Mouse (Mus musculus) heart, embryonic 12.5 days (tissue): Measurements from ENCODE around the gene Timm8a2. TPM values are rescaled to one million over a fixed set of nuclear protein-coding genes. Genes with fewer than 3 reads are reported as not detected.

Experiments
- ATAC-seq: fragments of 200-750 bp; cut with Nextera tagmentation; 2 replicates; pipeline ENCODE4 v1.8.0; 2017; ENCODE audit warnings: moderate TSS enrichment, moderate library complexity; ENCODE audit not compliant: insufficient number of reproducible peaks, low FRiP score
- H3K27ac ChIP-seq: fragments of 300-500 bp; sonication (generic); 2 replicates; pipeline ENCODE4 v1.5.1; 2016; ENCODE audit warnings: mild to moderate bottlenecking, moderate library complexity; ENCODE audit not compliant: poor library complexity, severe bottlenecking
- H3K27me3 ChIP-seq: fragments of 300-500 bp; sonication (generic); replicated peaks from 2 replicates; pipeline ENCODE4 v1.6.1; 2016; ENCODE audit warnings: mild to moderate bottlenecking, moderate library complexity
- H3K36me3 ChIP-seq: fragments of 300-500 bp; sonication (generic); 2 replicates; pipeline ENCODE4 v1.6.1; 2016; ENCODE audit warnings: mild to moderate bottlenecking, moderate library complexity
- H3K4me1 ChIP-seq: fragments of 300-500 bp; sonication (generic); replicated peaks from 2 replicates; pipeline ENCODE4 v1.6.1; 2016; ENCODE audit warnings: mild to moderate bottlenecking
- H3K4me2 ChIP-seq: fragments of 300-500 bp; sonication (generic); 2 replicates; pipeline ENCODE4 v1.6.1; 2016; ENCODE audit warnings: mild to moderate bottlenecking, moderate library complexity
- H3K4me3 ChIP-seq: fragments of 300-500 bp; sonication (generic); 2 replicates; pipeline ENCODE4 v1.5.1; 2016; ENCODE audit warnings: mild to moderate bottlenecking
- H3K9ac ChIP-seq: fragments of 300-500 bp; sonication (generic); 2 replicates; pipeline ENCODE4 v1.6.1; 2016; ENCODE audit warnings: mild to moderate bottlenecking, moderate library complexity
- H3K9me3 ChIP-seq: fragments of 300-500 bp; sonication (generic); replicated peaks from 2 replicates; pipeline ENCODE4 v1.6.1; 2016; ENCODE audit warnings: mild to moderate bottlenecking, moderate library complexity
- WGBS: fragments of 180-500 bp; shearing (Covaris S2); methylation state at CpG from one replicate; pipeline ENCODE4 v1.1.7; 2016; 5-methylcytosine and 5-hydroxymethylcytosine counted together
- polyA plus RNA-seq: library from polyadenylated mRNA; unstranded; fragments of >200 nt; fragmentation: Nextera tagmentation; extraction: Ambion mirVana; gene quantifications from 2 replicates; pipeline ENCODE4 v1.2.1, GENCODE M21; 2016

Gene Timm8a2
- polyA plus RNA-seq, 1 experiment from 2014 or later = not detected

- Histone ChIP-seq H3K36me3 (no peaks in the 10 kb centered on the region), H3K4me2 (no peak overlapping the region), H3K9me3 (0 out of 2 replicates have a peak, but pooled peaks cover 3% of the 10 kb centered on the region), H3K27me3 (no peaks in the 10 kb centered on the region), H3K4me1 (peaks cover 10% of the 10 kb centered on the region; the same call in 1 of the 2 replicates), H3K4me3 (no peak overlapping the region), H3K27ac (no peak overlapping the region), H3K9ac (no peak overlapping the region)
- no peak for ATAC-seq
- 60% methylated on average over 2 of the region's 2 CpGs for WGBS
Measured at GRCm38 (mm10) chr14:122032045-122032444, 2.4 kb upstream of the Timm8a2 start.

DNA sequence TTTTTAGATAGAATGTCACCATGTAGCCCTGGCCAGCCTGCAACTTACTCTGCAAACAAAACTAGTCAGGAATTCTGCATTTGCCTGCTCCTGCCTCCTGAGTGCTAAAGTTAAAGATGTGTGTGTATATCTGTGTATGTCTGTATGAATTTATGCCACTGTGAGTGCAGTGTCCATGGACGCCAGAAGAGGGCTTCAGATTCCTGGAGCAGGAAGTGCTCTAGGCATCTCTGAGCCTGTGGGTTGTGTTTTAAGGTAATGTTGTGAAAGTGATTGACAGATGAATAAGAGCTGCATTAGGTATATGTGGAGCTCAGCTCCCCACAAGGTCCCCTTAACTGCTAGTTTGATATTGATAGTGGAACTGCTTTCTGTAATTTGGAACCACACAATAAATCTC, 707 bp downstream of the Timm8a2 start:
- 87% methylated on average over 1 of the region's 1 CpGs for WGBS
- Histone ChIP-seq H3K27ac (no peak overlapping the region), H3K9ac (no peak overlapping the region), H3K4me2 (no peak overlapping the region), H3K36me3 (no peaks in the 10 kb centered on the region), H3K9me3 (0 out of 2 replicates have a peak, but pooled peaks cover 3% of the 10 kb centered on the region), H3K27me3 (no peaks in the 10 kb centered on the region), H3K4me1 (no peaks in the 10 kb centered on the region), H3K4me3 (no peak overlapping the region)
- ATAC-seq = no peak

GRCm38 (mm10) chr14:122035860-122036259, 1.4 kb downstream of the Timm8a2 start:
- H3K9ac ChIP-seq = no peak overlapping the region
- H3K4me1 ChIP-seq = no peaks in the 10 kb centered on the region
- no peaks in the 10 kb centered on the region for H3K27me3 ChIP-seq
- H3K4me2 ChIP-seq = no peak overlapping the region
- WGBS = 88% methylated on average over 2 of the region's 2 CpGs
- no peak overlapping the region for H3K4me3 ChIP-seq
- no peak overlapping the region for H3K27ac ChIP-seq
- H3K36me3 ChIP-seq = no peaks in the 10 kb centered on the region
- no peak for ATAC-seq
- 0 out of 2 replicates have a peak, but pooled peaks cover 3% of the 10 kb centered on the region for H3K9me3 ChIP-seq

DNA sequence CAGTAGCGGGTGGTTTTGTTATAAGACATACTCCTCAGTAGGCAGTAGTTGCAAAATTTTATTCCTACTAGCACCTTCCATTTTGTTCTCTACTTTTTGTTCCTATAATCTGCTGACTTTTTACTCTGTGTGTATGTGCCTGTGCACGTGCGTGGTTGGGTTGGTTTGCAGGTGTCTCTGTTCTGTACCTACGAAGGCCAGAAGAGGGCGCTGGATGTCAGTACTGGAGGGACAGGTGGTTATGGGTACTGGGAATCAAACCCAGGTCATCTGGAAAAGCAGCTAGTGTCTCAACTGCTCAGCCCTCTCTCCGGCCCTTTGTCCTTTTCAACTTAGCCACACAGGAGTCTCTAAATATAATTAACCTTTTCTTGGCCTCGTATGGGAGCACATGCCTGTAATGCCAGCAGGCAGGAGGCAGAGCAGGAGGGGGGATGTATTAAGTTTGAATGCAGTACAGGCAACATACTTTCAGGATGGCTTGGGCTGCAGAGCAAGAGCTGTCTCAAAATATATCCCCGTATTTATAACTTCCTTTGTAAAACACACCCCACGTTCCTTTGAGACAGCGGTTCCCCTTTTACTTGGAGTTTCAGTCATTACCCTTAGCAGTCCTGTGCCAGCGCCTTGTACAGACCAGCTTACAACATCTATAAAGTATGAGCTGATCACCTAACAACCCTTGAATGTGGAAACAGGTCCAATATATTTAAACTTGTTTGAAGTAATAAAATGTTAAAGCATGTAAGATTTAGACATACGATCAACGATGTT, 4.6 kb downstream of the Timm8a2 start:
- Histone ChIP-seq H3K4me1 (no peaks in the 10 kb centered on the region), H3K36me3 (no peaks in the 10 kb centered on the region), H3K9me3 (no peaks in the 10 kb centered on the region), H3K27ac (no peak overlapping the region), H3K4me2 (no peak overlapping the region), H3K4me3 (no peak overlapping the region), H3K9ac (no peak overlapping the region), H3K27me3 (no peaks in the 10 kb centered on the region)
- ATAC-seq = no peak
- 87% methylated on average over 13 of the region's 13 CpGs for WGBS

- Histone ChIP-seq H3K36me3 (no peaks in the 10 kb centered on the region), H3K4me2 (no peak overlapping the region), H3K4me3 (no peak overlapping the region), H3K9me3 (no peaks in the 10 kb centered on the region), H3K27ac (no peak overlapping the region), H3K9ac (no peak overlapping the region), H3K4me1 (no peaks in the 10 kb centered on the region), H3K27me3 (no peaks in the 10 kb centered on the region)
- ATAC-seq = no peak
- WGBS = 69% methylated on average over 3 of the region's 3 CpGs
Measured at GRCm38 (mm10) chr14:122041413-122041825, 6.9 kb downstream of the Timm8a2 start.

DNA sequence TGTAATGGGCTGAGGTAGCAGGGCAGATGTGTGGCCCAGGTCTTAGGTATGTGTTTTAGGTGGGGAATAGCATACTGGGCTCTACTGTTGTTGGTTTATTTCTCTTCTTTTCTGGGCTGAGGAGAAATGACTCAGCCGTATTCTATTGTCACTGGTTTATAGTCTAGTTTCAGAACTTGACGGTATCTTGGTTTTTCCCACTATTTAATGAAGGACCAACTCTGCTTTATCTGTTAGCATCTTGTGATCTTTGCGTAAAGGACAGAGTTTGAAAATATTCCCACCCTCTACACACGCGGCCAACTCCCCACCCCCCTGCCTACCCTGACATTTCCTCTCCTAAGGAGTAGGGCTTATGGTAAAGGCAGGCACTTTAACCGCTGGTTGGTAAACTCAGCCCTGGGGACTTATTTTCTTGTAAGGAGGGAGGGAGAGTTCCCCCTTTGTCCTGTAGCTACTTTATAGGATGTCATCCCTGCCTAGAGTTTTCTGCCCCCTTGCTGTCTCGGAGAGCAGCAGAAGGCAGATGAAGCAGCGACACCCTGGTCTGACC, 7.7 kb downstream of the Timm8a2 start:
- Histone ChIP-seq H3K4me3 (no peak overlapping the region), H3K27me3 (no peaks in the 10 kb centered on the region), H3K36me3 (no peaks in the 10 kb centered on the region), H3K27ac (no peak overlapping the region), H3K4me1 (no peaks in the 10 kb centered on the region), H3K9ac (no peak overlapping the region), H3K4me2 (no peak overlapping the region), H3K9me3 (no peaks in the 10 kb centered on the region)
- ATAC-seq = no peak
- WGBS = 73% methylated on average over 8 of the region's 8 CpGs

DNA sequence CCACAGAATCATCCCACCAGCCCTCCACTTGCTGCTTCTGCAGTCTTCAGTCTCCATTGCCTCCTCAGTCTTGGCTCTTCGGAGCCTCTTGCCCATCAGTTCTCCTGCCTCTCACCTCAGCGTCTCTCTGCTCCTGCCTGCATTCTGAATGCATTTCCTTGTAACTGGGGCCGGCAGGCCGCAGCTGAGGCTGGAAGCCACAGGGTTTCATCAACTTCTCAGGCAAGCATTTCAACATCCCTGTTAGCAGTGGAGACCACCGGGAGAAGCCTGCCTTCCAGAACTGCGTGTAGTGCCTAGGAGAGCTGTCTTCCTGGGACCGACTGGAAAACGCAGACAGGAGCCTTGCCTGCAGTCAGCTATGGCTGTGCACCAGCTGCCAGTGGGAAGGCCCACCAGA, 13.3 kb downstream of the Timm8a2 start:
- Histone ChIP-seq H3K4me2 (no peak overlapping the region), H3K27ac (no peak overlapping the region), H3K4me1 (no peaks in the 10 kb centered on the region), H3K36me3 (no peaks in the 10 kb centered on the region), H3K9me3 (no peaks in the 10 kb centered on the region), H3K4me3 (no peak overlapping the region), H3K9ac (no peak overlapping the region), H3K27me3 (no peaks in the 10 kb centered on the region)
- 82% methylated on average over 8 of the region's 8 CpGs for WGBS
- ATAC-seq = no peak

GRCm38 (mm10) chr14:122048816-122049215, 14.3 kb downstream of the Timm8a2 start:
- H3K27ac ChIP-seq = no peak overlapping the region
- H3K9me3 ChIP-seq = no peaks in the 10 kb centered on the region
- WGBS = 86% methylated on average over 9 of the region's 9 CpGs
- H3K4me3 ChIP-seq = no peak overlapping the region
- H3K4me1 ChIP-seq = peaks cover 3% of the 10 kb centered on the region; the same call in 1 of the 2 replicates
- H3K9ac ChIP-seq = no peak overlapping the region
- H3K36me3 ChIP-seq = no peaks in the 10 kb centered on the region
- no peak overlapping the region for H3K4me2 ChIP-seq
- H3K27me3 ChIP-seq = no peaks in the 10 kb centered on the region
- no peak for ATAC-seq

DNA sequence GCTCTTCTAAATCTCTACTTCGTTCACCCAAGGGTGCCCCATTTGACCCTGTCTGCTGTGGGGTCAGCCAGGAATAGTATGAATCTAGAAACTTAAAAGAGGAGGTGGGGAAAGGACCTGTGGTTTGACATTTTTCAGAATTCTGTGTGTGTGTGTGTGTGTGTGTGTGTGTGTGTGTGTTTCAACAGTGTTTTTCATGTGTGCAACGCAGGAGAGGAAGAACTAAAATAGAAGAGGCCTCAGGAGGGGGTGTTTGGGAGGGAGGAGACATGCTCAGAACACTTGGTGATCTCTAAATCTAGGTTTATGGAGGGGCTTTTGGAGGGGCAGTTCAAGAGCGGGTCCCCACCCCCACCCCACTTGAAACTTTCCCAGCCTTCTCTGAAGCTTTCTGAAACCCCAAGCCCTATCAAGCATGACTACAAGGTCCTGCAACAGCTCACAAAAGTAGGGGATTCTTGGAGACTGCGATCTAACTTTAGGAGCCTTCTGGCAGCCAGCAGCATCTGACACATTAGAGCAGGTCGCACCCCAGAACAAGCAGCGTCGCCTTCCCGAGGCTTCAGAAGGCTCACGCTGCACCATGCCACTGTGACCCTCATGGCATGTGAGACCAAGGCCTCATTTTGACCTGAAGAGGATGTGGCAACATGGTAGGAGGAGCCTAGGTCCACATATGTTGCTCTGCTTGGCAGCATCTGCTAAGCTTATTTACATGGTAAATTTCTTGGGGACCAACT, 18.6 kb downstream of the Timm8a2 start:
- Histone ChIP-seq H3K4me1 (peaks cover 4% of the 10 kb centered on the region; the same call in 1 of the 2 replicates), H3K4me3 (no peak overlapping the region), H3K36me3 (no peaks in the 10 kb centered on the region), H3K4me2 (no peak overlapping the region), H3K9me3 (no peaks in the 10 kb centered on the region), H3K27me3 (peaks cover 11% of the 10 kb centered on the region), H3K9ac (no peak overlapping the region), H3K27ac (no peak overlapping the region)
- 72% methylated on average over 9 of the region's 9 CpGs for WGBS
- ATAC-seq = no peak

- H3K4me3 ChIP-seq = no peak overlapping the region
- no peak overlapping the region for H3K27ac ChIP-seq
- peaks cover 24% of the 10 kb centered on the region for H3K27me3 ChIP-seq
- H3K9me3 ChIP-seq = no peaks in the 10 kb centered on the region
- no peaks in the 10 kb centered on the region for H3K36me3 ChIP-seq
- ATAC-seq = no peak
- H3K4me1 ChIP-seq = peaks cover 4% of the 10 kb centered on the region; the same call in 1 of the 2 replicates
- H3K4me2 ChIP-seq = no peak overlapping the region
- H3K9ac ChIP-seq = no peak overlapping the region
- WGBS = 77% methylated on average over 6 of the region's 6 CpGs
Measured at GRCm38 (mm10) chr14:122056871-122057270, 22.4 kb downstream of the Timm8a2 start.

DNA sequence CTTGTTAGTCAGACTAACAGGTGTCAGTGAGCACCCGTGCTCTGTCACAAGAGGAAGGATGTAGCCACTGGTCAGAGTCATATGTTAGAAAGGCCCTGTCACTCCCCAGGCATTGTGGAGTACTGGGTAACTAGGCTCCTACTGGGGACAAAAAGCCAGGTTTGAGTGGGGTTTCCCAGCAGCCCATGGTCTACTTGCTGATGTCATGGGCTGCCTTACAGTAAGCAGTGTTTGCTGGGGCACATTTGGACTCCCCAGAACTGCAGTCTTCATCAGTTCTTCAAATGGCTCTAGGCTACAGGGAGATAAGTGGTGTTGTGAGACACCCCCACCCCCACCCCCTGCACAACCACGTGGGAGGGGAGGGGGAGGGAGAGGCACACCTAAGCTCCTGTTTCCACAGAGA, 23.5 kb downstream of the Timm8a2 start:
- 29% methylated on average over 2 of the region's 2 CpGs for WGBS
- Histone ChIP-seq H3K27ac (no peak overlapping the region), H3K36me3 (no peaks in the 10 kb centered on the region), H3K4me2 (no peak overlapping the region), H3K9ac (no peak overlapping the region), H3K9me3 (no peaks in the 10 kb centered on the region), H3K4me1 (peaks cover 4% of the 10 kb centered on the region; the same call in 1 of the 2 replicates), H3K27me3 (peaks cover 31% of the 10 kb centered on the region), H3K4me3 (no peak overlapping the region)
- no peak for ATAC-seq
